Mouse (Mus musculus): Measurements from ENCODE around the gene Adat3.

Adat3 gene

GRCm38 (mm10) chr10:80602698-80603325, at the start of gene Adat3, which contains the start of gene Scamp4:
Gene Adat3, plus strand, starts transcription at chr10:80602880.
Gene Scamp4, plus strand, starts transcription at chr10:80602872.
- peak; percentile 98 for DNase-seq

GRCm38 (mm10) chr10:80553575-80553974, 49.1 kb upstream of the Adat3 start:
- no peak for DNase-seq

DNA sequence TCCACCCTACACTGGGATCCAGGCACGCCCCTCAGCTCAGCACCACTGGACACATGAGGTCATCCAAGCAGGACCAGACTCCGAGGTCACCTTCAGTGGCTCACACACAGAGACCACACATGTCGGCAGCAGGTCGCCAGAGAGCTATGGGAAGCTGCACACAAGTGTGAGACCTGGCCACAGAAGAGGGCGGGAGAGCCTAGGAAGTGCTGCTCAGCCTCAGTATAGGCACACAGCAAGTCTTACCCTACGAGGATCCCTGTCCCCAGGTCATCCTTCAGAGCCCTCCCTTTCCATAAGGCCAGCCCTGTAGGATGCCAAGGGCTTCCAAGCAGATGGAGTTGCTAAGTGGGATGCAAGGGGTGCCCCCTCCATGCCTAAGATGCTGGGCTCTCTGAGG, 48.7 kb upstream of the Adat3 start:
- DNase-seq: no peak

DNA sequence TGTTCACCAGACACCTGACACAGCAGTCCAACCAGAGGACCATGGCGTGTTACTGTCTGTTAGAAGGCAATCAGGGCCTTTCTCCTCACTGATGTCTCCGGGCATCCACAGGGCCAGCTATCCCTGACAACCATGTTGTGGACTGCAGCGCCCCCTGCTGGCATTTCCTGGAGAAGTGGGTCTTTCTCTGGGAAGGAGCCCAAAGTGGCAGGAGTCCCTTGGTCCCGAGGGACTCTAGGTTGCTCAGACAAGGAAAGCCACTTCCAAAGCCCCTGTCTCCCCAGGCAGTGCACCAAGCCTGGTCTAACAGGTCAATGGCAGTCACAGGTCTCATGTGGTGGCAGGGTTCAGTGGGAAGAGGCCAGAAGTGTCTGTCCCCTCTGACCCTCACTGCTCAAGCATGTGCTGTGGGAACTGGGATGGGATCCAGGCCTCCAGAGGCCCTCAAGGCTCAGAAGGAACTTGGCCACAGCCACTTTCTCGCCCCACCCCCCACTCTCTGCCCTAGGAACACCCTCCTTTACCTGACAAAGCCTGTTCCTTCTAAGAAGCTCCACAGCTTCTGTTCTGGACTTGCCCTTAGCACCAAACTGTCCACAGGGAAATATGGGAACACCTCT, 45.2 kb upstream of the Adat3 start:
- peak; percentile 89 for DNase-seq

- DNase-seq: no peak
Measured at GRCm38 (mm10) chr10:80559431-80559830, 43.2 kb upstream of the Adat3 start.

GRCm38 (mm10) chr10:80560621-80561020, 42.1 kb upstream of the Adat3 start:
- no peak for DNase-seq

- peak; percentile 97 for DNase-seq
Measured at GRCm38 (mm10) chr10:80561116-80561944, 41.4 kb upstream of the Adat3 start, which contains the start of gene Rexo1. Gene Rexo1, minus strand, starts transcription at chr10:80561560.

DNA sequence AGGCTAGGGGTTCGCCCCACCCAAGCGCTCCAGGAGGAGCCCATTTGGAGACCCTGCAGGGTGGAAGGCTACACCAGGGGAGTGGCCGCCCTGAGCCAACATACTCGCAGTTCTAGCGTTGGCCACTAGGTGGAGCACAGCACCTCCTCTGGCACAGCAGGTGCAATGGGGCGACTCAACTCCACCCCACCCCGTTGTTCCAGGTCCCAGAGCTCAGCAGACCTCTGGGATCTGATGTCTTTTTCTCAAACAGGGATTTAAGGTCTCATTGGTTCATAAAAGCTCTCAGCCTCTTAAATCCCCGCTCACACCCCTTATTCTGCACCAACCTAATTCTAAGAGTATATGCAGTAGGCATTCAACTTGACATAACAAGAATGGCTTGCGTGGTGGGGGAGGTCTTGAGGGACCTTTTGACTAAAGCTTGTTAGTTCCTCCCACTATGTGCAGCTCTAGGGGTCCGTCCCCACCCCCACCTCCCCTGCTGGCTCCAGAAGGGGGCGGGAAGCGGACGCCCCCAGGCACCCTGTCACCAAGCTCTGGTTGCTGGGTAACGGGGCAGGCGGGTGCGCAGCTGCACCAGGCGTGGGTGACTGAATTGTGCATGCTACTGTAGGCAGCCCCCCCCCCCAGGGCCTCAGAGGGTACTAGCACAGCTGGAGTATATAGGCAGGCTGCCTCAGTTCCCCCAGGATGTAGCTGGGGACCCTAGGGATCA, 36.1 kb upstream of the Adat3 start:
- peak; percentile 89 for DNase-seq

DNA sequence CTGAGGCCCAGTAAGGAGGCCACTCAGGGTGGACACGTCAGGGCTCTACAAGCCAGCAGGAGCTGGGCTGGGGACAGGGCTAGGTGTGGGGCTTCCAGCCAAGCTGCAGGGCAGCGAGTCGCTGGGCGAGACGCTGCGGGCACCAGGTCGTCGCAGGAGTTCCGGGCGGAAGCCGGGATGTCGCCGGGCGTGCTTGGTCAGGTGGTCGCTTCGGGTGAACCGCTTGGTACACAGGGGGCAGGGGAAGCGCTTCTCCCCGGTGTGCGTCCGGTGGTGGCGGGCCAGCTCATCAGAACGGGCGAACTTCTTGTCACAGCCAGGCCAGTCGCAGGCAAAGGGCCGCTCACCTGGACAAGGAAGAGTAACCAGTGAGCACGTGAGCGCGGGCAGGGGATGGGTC, 33.8 kb upstream of the Adat3 start:
- no peak for DNase-seq

DNA sequence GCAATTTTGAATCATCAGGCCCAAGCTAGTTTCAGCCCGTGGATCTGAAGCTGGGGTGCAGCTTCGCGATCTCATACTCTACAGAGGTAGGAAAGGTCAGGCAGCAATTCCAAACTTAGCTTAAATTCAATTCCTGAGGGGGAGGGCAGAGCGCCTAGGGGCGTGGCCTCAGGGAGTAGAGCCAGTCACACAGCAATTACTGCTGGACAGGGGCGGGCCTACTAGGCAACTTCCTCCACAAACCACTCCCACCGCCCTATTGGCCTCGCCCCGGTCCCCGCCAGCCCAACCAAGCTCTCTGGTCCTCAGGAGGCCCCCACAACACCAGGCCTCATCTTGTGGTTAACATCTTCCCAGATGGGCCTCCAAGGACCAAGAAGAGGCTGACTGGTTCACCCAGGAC, 33.0 kb upstream of the Adat3 start:
- DNase-seq: peak; percentile 64

GRCm38 (mm10) chr10:80570419-80570818, 32.3 kb upstream of the Adat3 start:
- DNase-seq: no peak

DNA sequence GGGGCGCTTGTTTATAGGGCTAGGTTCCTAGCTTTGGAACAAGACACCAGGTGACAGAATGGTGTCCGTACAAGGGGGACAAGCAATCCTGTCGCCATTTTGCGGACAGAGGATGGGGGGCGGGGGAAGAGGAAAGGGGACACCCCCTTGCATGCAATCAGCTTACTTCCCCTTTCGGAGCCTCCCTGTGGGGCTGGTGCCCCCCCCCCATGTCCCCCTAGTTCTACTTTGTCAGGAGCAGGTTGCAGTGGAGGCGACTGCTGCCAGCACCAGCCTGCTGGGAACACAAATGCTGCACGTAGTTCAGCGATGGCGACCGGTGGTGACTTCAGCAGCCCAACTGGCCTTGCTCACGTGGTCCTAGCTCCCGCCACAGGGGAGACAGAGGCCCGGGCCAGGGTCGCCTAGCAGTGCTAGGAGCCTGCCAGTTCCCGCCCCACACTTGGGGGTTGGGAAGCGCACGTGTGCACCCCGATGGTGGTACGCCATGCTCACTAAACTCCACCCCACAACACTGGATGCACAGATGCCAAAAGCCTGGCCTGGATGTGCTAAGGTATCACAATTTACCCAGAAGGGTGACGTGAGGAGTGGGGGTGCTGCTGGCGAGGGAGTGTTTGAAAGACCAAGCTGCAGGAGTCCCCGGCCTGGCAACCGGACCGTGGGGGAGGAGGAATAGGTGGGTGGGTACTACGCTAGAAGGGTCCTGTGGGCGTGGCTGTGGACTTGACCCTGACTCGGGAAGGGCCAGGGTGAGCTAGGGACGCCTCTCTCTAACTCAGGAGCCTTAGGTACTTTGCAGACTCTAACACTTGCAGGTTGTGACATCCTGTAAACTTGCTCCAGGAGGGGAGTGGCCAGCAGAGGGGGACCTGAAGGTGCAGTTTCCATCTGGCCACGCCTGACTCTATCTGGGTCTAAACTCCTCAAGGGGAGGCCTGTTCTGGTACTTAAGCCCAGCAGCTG, 31.5 kb upstream of the Adat3 start:
- DNase-seq: no peak

DNA sequence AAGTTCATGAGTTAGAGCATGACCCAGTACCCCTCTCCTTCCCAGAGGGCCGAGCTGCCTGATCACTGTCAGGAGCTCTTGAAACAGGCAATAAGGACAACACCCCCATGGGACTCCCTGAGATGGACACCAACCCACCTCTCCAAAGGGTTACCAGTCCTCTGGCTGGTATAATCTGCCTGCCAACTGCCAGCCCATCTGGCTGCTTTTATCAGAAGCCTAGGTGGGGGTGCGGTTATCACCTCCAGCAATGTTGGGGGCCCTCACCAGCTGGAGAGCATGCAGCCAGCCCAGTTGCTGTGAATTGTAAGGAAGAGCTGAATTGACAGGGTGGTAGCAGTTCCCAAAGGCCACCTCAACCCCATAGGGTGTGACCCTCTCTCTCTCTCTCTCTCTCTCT, 30.2 kb upstream of the Adat3 start:
- DNase-seq: no peak

DNA sequence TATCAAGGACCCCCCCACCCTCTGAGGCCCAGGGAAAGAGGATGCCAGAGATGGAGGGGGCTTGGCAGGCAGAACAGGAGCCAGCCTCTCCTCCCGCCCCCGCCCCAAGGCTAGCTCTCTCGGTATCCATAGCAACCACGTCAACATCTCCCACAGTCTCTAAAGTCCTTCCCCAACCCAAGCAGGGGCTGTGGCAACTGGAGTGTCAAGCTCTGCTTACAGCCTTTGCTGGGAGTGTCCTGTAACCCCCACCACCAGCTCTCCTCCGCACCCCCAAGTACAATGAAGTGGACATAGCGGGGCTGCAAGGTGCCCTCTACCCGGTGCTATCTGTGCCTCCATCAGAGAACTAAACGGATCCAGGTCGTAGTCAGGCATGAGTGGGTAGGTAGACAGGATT, 28.7 kb upstream of the Adat3 start:
- DNase-seq: no peak

GRCm38 (mm10) chr10:80574896-80575295, 27.8 kb upstream of the Adat3 start:
- DNase-seq: no peak

DNA sequence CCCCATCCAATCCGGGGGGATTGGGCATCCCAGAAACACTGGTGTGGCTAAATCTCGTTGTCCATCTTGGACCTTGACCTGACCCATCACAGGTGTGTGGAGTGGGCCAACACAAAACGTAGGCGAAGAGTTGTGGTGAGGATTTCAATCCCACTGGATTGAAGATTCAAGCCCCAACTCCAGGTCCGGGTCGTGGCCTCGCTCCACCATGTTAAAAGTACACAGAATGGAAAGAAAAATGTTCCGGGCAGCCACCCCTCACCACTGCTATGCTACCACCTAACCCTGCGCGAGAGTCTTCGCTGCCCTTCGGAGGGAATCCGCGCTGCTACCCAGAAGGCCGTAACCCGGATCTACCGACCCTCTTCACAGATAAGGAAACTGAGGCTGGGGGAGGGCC, 26.8 kb upstream of the Adat3 start:
- no peak for DNase-seq

GRCm38 (mm10) chr10:80576351-80577194, 26.1 kb upstream of the Adat3 start:
- peak; percentile 66 for DNase-seq

GRCm38 (mm10) chr10:80577195-80578130, 25.2 kb upstream of the Adat3 start, which contains the start of gene Klf16:
Gene Klf16, minus strand, starts transcription at chr10:80577321.
- DNase-seq: peak; percentile 99

GRCm38 (mm10) chr10:80578131-80578750, 24.4 kb upstream of the Adat3 start:
- DNase-seq: peak; percentile 86
